Mouse (Mus musculus) CD4-positive, CD25-positive, alpha-beta regulatory T cell, adult 2 months (primary cell): Measurements from ENCODE around the gene Lmbr1l.
A peak's percentile ranks its signal among the peaks of the same experiment; 100 is the strongest.
"Not testable (repeated sequence)": the region's sequence is repeated elsewhere in the genome, so short reads cannot be mapped to it uniquely, and the experiment has no call there.

Source experiments
- DNase-seq: peaks from one replicate; pipeline ENCODE4 v3.0.0-alpha.2; 2012; ENCODE audit warnings: low read depth, low spot score

Lmbr1l gene

GRCm38 (mm10) chr15:98934217-98934839 lies 16.3 kb upstream of the Lmbr1l start, which contains the start of gene Tuba1b:
Gene Tuba1b, minus strand, starts transcription at chr15:98934565.
- DNase-seq = peak; percentile 90

DNA sequence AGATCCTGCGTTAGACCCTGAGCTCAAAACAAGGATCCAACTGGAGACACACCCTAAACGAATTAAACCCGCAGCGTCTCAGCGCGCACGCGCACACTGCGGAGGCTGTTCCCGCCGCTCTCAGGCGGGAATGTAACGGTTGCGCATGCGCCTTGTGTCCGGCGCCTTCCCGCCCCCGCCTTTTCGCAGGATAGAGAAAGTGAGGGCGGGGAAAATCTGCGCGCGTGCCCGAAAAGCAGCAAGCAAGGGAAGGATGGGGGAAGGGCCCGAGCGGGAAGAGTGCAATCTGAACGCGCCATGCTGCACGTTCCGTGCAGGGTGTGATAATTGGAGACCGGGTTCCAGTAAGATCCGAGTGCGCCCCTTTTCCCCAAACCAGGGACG lies 15.8 kb upstream of the Lmbr1l start:
- DNase-seq = peak; percentile 96

GRCm38 (mm10) chr15:98933004-98933671 lies 15.1 kb upstream of the Lmbr1l start:
- peak; percentile 27 for DNase-seq

DNA sequence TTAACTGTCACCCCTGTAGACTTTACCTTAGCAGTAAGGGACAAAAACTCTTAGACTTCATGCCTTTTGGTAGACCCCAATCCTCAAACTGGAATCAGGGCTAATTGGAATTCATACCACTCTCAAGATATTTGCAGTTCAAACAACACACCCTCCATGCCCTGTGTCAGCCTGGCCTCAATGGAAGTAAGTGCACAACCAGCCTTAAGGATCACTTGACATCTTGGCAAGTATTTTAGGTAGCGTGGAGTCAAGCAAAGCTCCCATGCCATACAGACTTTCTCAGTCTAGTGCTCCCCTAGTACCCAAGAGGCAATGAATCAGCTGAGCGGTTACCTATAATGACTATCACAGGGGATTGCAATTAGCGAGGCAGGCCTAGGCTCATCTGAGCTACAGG lies 13.0 kb upstream of the Lmbr1l start:
- DNase-seq = no peak

DNA sequence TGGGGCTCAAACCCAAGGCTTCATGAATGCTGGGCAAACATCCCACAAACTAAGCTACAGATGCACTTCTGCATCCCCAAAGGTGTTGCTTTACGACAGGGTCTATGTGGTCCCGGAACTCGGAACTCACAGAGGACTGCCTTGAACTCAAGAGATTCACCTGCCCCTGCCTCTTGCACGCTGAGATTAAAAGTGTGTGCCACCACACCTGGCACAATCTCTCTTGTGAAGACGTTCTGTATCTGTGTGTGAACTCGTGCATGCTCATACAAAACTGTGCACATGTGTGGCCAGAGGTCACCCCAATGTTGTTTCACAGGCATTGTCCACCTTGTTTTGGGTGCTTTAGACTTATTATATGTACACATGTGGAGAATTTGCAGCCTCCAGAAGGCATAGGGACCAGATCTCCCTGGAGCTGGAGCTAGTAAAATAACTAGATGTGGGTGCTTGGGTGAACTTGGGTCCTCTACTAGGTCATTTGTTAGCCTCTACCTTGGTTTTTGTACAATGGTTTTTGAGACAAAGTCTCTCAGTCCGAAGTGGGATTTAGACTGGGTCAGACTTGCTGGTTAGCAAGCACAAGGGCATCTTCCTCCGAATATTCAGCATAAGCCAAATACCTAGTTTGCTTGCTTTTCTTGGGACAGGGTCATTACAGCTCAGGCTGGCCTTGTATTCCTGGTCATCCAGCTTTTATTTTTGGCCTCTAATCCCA lies 12.1 kb upstream of the Lmbr1l start:
- no peak for DNase-seq

DNA sequence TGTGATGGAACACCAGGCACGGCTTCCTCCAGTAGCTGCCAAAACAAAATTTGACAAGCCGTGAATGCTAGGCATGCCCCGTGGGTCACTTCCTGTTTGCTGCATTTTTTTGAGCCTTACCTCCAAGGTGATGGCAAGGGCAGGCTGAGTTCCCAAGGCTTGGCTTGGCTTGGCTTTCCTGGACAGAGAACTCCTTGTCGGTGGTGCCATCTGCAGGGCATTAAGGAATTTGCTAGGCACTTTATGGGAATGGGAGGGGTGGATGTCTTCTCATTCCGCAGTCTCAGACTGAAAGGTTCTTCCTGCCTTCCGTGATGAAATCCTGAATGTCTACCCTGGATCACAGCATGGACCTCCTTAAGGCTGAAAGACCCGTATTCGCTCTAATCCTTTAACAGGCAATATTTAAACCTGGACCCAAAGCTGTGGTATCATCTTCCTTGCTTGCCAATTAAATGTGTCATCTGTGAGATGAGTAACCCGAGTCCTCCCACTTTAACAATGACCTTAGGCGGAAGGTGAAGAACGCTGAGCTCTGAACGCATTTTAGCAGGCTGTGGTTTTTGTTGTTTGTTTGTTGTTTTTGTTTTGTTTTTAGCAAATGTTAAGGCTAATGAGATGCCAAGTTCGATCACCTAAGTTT lies 10.7 kb upstream of the Lmbr1l start:
- peak; percentile 61 for DNase-seq

DNA sequence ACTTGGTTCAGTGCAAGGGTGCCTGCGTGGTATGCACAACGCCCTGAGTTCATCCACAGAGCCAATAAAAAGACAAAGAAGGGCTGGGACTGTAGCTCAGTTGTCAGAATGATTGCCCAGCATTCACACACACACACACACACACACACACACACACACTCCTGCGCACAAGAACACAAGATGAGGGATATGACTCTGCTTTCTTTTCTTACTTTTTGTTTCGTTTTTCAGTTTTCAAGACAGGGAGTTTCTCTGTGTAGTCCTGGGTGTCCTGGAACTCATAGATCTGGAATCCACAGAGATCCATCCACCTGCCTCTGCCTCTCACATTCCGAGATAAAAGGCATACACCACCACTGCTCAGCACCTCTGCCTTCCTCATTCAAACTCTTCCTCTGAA lies 9.5 kb upstream of the Lmbr1l start:
- peak; percentile 70 for DNase-seq

GRCm38 (mm10) chr15:98924682-98925081 lies 6.7 kb upstream of the Lmbr1l start:
- DNase-seq = no peak

- no peak for DNase-seq
Measured at GRCm38 (mm10) chr15:98923031-98923537, 5.1 kb upstream of the Lmbr1l start.

DNA sequence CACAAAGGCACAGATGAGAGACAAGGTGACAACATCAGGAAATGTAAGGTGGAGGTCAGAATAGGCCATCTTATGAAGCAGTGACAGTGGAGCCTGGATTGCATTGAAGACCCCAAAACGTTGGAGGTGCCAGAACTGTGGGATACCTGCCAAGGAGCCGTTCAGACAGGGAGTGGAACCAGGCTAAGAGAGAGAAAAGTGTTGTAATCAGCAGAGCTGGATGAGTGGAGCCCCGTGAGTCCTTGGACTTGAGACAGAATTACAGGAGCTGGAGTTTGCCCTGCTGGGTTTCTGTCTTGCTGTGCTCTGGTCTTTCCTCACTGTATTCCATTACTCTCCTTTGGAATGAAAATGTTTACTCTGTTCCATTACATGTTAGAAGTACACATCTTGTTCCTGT lies 4.5 kb upstream of the Lmbr1l start:
- no peak for DNase-seq

DNA sequence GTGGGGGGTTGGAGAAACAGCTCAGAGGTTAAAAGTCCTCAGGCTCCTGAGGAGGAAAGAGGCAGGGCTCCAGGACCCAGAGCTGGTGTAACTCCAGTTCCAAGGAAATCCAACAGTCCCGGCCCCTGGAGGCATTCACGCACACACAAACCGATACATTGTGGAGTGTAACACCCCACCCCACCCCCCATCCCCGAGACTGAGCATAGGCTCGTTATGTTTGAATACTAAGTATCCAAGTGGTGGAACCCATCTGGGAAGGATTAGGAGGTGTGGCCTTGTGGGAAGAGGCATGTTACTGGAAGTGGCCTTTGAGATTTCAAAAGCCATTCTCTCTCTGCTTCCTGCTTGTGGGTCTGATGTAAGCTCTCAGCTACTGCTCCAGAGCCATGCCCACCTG lies 3.5 kb upstream of the Lmbr1l start:
- no peak for DNase-seq

- not testable (repeated sequence) for DNase-seq
Measured at GRCm38 (mm10) chr15:98918499-98918895, 466 bp upstream of the Lmbr1l start.

DNA sequence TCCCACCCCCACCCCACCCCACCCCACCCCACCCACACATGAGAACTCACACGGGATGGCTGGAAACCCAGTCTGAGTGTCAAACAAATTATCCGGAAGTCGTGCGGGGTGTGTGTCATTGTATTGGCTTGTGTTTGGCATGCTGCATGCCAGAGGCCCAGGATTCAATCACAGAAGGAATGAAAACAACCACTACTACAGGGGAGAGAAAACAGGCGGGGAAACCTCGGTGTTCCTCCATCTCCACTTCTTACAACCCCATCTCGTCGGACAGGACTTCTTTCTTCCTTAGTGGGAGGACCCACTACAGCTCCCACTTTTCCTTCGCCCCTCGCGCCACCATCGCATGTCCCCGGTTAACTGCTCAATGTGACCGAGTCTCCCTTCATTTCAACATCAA lies 940 bp downstream of the Lmbr1l start:
- peak; percentile 48 for DNase-seq

- no peak for DNase-seq
Measured at GRCm38 (mm10) chr15:98916016-98916415, 2.0 kb downstream of the Lmbr1l start.

DNA sequence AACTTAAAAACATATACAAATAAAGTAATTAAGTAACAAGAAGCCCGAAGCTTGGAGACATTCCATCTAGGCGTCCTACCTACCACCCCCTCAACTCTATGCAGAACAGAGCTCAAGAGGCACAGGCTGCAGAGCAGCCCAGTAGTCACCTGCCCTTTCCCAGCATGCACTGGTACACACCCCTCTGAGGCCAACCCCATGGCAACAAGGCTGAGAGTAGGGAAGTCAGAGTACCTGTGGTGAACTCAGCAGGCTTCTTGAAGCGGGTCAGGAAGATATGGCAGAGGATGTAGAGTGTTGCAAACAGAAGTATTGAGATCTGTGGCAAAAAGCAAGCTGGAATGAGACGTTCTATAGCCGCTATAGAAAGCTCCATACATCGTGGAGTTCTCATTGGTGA lies 3.1 kb downstream of the Lmbr1l start:
- DNase-seq = peak; percentile 42

DNA sequence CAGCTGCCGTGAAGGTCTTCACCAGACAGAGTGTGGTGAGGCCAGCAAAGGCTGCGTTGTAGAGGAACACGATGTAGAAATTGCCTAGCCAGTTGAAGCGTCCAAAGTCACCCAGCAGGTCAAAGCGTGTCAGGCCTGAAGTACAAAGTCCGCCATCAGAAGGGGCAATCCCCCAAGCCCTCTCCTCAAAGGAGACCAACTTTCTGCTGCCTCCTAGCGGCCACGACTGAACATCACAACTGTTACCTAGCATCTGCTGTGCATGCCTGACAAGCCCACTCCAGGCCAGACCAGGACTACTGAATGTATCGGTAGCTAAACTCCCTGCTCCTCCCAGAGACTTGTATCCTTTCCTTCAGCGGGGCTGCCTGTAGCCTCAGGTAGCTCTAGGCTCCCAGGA lies 13.3 kb downstream of the Lmbr1l start:
- peak; percentile 71 for DNase-seq

DNA sequence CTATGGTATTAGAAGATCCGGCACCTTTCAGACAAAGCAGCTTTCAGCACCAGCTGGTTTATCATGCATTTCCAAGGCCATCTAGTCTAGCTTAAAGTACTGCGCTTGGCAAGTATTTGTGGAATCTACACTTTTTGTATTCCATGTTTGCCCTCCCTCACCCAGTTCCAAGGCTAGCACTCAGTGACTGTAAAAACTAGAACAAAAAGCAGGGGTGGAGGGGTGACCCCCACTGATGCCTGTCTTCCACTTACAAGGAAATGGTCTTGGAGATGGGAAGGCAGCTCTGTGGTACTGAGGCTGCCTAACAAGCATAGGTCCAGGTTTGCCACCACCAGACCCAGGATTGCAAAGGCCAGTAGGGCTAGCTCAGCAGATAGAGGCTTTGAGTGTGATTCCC lies 15.4 kb downstream of the Lmbr1l start:
- no peak for DNase-seq

GRCm38 (mm10) chr15:98901530-98901929 lies 16.5 kb downstream of the Lmbr1l start:
- no peak for DNase-seq

GRCm38 (mm10) chr15:98897928-98898800 lies 19.9 kb downstream of the Lmbr1l start, which contains the start of gene Dhh:
Gene Dhh, minus strand, starts transcription at chr15:98898540.
- no peak for DNase-seq

- DNase-seq = no peak
Measured at GRCm38 (mm10) chr15:98897495-98897894, 20.5 kb downstream of the Lmbr1l start.
